Mouse (Mus musculus) thymus, postnatal 0 days (tissue): ENCODE data around the gene Siglec1. TPM values are rescaled to one million over a fixed set of nuclear protein-coding genes. Genes with fewer than 3 reads are reported as not detected.
A peak's percentile ranks its signal among the peaks of the same experiment; 100 is the strongest.
"Not testable (repeated sequence)": the region's sequence is repeated elsewhere in the genome, so short reads cannot be mapped to it uniquely, and the experiment has no call there.

Experiments
- DNase-seq: peaks from one replicate; pipeline ENCODE4 v3.0.0-alpha.2; 2015; ENCODE audit warnings: low spot score
- polyA plus RNA-seq: library from polyadenylated mRNA; unstranded; fragments of >200 nt; fragmentation: Nextera tagmentation; extraction: Ambion mirVana; gene quantifications from 2 replicates; pipeline ENCODE4 v1.2.1, GENCODE M21; 2015

Siglec1 gene
- polyA plus RNA-seq, 1 experiment from 2014 or later = 0.56 TPM

GRCm38 (mm10) chr2:131053851-131054645, 32.5 kb downstream of the Siglec1 start:
- peak; percentile 22 for DNase-seq

DNA sequence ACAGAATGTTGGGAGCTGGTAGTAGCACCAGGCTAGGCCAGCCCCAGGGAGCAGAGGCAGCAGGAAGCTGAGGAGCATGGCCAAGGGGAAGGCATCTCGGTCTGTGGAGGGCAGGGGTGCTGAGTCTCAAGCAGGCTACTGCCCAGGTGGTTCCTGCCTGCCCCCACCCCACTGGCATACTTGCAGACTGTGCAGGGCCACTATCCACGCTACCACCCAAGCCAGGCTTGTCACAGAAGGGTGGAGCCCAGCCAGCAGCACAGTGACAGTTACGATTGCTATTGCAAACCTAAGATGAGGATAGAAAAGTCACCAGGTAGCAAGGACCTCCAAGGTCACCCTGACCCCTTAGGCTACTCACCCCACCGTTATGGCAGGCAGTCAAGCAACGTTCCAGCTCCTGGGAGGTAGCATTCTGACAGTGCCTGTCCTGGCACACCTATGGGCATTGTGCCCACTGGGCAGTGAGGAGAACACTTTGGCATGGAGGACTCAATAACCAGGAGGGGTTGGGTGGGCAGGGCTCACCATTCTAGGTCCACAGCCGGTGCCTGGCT, 33.6 kb downstream of the Siglec1 start:
- DNase-seq = no peak

DNA sequence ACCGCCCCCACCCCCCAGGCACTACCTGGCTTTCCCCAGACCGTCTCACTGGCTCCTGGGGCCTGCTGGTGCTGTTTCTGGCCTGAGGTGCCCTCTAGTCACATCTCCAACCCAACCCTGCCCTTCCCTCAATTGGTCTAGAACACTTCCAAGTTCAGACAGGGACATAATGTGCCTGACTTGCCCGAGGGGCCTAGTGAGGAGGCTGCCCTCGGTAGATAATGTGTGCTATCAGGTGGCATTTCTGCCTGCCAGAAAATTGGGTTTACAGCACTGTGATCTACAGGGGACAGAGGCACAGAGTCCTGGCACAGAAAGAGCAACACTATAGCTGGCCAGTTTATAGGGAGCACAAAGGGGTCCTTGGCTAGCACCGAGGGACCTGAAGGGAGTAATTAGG, 34.5 kb downstream of the Siglec1 start:
- DNase-seq = no peak

DNA sequence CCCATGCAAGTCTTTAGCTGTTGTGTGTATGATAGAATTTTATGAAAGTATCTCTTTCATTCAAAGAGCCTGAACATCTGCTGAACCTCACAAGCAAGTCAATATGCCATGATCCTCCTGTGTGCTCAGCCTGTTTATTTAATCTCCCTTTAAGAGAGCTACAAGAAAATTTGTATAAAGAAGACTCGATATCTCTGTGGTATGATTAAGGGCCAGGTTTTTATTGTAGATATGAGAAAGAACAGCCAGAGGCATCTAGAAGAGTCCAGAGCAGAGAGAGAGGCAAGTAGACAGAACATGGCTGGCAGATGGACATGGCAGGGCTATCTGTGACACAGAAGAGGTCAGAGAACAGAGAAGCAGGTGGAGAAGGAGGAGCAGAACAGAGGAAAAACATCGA, 40.5 kb downstream of the Siglec1 start:
- no peak for DNase-seq

DNA sequence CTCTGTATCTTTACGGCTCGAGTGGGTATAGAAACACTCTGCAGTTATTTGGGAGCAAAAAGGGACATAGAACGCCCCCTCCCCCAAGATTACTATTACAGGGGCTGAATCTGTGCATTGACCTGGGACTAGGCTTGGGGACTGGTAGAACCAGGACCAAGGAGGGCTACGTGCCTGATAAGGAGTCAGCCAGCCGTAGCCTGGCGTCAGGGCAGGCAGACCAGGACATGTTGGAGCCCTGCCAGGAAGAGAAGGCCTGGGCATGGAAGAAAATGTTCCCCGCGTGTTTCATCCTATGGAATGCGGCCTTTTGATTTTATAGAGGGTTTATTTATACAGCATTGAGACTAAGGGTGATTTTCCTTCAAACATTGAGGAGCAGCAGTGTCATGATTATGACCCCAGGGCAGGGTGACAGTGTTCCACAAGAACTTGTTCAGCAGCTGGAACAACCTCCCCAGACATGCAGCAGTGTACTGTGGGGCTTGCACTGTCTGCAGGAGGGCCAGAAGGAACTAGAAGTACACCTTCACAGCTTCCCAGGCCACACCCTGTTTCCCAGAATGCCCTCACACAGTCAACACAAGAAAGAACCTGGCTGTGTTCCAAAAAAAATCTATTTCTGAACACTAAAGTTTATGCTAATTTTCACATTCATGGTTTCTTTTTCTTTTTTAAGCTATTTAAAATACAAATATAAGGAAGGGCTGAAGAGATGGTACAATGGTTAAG, 41.4 kb downstream of the Siglec1 start:
- no peak for DNase-seq

GRCm38 (mm10) chr2:131044354-131044852, 42.2 kb downstream of the Siglec1 start:
- DNase-seq = no peak

DNA sequence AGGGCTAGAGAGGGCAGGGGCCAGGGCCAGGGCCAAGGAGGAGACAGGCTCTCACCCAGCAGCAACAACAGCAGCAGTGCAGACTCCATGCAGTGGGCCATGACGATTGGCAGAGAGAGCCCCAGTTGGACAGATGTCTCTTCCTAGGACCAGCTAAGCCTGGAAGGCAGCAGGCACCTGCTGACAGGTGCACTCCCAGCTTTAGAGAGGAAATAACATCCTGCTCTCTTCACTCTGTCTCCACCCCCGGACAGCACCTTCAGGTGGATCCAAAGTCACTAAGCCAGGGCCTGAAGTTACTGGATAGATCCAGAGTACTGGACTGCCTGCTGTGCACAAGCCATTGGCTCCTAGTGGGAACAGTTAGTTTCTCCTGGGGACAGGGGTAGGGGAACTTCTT, 43.6 kb downstream of the Siglec1 start, which contains the start of gene Gfra4:
TSS of gene Gfra4 (minus strand) at position 101 of the 400 bp plus-strand sequence.
- DNase-seq = no peak

GRCm38 (mm10) chr2:131040854-131041825, 45.4 kb downstream of the Siglec1 start:
- DNase-seq = no peak

GRCm38 (mm10) chr2:131038675-131039074, 47.9 kb downstream of the Siglec1 start:
- DNase-seq = no peak

- no peak for DNase-seq
Measured at GRCm38 (mm10) chr2:131038197-131038596, 48.4 kb downstream of the Siglec1 start.

- no peak for DNase-seq
Measured at GRCm38 (mm10) chr2:131037226-131037990, 49.2 kb downstream of the Siglec1 start.

DNA sequence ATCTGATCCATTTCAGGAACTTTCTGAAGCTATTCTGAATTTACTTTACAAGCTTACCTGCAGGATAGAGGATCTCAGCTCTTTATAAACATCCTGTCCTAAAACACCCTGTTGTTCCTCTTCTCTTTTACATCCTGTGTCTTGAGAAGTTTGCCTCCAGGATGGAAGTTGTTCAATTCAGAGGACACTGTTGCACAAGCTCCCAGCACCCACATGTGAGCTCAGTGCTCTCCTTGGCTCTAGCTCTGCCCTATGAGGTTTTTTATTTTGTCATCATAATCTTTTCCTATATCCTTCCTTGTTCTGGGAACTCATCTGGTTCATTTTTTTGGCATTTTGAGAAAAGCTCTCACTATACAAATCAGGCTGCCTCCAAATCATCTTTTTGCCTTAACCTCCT, 49.8 kb downstream of the Siglec1 start:
- no peak for DNase-seq

DNA sequence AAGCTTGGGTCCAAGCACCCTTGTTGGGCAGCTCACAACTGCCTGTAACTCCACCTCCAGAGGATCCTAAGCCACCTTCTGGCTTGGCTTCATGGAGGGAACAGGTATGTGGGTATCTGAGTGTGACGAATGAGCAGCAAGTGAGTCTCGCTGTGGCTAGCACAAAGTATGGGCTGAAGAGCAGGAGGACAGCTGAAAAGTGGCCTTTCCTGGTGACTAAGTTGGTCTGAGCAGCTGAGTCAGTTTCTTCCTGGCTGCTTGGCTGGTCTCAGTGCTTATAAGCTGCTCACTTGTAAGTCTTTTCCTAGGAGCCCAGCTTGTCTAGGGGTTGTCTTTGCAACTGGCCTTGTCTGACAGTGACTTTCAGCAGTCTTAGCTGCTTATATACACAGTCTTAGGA, 50.2 kb downstream of the Siglec1 start:
- DNase-seq = no peak

DNA sequence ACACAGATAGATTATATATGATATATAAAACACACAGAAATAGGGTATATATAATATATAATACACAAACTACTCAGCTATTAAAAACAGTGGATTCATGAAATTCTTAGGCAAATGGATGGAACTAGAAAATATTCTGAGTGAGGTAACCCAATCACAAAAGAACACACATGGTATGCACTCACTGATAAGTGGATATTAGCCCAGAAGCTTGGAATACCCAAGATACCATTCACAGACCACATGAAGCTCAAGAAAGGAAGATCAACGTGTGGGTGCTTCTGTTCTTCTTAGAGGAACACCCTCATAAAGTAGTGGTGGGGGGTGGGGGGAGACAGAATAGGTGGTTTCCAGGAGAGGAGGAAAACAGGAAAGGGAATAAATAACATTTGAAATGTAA, 55.2 kb downstream of the Siglec1 start:
- not testable (repeated sequence) for DNase-seq

GRCm38 (mm10) chr2:131030998-131031397, 55.6 kb downstream of the Siglec1 start:
- no peak for DNase-seq

GRCm38 (mm10) chr2:131030561-131030960, 56.0 kb downstream of the Siglec1 start:
- DNase-seq = no peak

DNA sequence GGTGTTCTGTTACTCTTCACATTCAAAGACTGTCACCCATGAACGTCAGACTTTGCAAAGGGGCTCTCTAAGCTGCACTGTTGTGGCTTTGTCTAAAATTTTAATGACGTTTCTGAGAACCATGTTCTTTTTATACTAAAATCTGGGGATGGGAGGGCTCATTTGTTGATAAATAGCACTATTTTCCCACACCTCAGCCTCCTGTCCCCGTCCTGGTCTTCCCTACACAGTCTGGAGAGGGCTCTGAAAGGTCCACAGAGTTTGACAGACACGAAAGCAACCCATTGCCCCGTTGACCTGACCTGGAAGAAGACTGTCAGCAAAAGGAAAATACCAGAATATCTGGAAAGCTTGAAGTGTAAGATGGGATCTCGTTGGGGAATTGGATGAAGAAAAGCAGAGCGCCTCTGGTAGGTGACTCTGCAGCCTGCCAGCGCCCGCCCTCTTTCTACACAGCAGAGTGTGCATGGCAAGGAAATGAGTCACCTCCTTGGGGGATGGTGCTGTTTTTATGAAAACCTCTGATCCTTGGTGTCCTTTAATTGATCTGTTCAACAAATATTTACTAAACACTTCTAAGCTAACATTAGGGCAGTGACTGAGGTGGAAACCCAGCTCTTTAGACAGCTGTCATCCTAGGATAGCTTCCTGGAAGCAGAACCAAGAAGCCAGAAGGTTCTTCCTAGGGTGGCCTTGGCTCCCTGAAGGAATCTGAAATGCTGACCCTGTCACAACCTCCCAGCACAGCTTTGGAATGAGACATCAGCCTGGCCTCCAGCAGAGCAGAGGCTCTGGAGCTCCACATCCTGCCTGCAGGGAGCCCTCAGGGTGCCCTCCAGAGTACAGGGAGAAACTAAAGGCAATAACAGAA, 57.3 kb downstream of the Siglec1 start:
- no peak for DNase-seq

DNA sequence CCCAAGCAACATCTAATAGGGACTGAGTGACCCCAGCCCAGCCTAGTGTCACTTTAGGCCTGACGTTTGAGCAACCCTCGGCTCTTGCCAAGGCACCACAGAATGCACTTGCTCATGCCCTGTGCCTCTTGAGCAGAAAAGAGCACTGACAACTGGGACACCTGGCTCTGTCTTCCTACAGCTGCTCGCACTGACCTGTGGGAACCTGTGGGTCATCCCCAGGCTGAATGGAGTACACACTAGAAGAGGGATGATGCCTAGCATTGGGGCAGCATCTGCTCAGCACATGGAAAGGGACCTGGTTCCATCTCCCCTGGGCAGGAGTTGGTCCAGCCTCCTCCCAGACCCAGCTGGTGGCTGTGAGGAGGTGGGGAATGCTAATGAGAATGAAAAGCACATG, 59.6 kb downstream of the Siglec1 start:
- no peak for DNase-seq

DNA sequence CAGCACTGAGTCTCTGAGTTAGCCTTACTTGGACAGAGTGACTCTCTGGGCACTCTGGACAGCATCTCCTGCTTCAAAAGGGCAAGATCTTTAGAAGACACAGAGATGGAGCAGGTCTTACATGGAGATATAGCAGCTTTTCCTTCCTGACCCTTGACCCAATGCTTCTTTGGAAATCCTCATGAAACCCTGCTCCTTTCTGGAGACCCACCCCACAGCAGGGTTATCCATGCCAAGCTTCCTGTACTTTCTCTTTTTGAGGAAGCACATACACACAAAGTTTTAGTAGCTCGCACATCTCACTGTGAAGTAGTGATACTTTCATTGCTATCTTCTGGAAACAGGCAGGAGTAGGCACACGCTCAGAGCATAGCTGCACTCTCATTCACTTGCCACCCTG, 61.3 kb downstream of the Siglec1 start:
- DNase-seq = no peak
